Mouse (Mus musculus) spleen, postnatal 4 days (tissue): ENCODE data around the gene Mxd4.

Source experiments
- DNase-seq, 2 experiments: peaks; one replicate each; pipeline ENCODE4 v3.0.0; 2022; ENCODE audit warnings: low spot score in 2 of 2

The Mxd4 gene

DNA sequence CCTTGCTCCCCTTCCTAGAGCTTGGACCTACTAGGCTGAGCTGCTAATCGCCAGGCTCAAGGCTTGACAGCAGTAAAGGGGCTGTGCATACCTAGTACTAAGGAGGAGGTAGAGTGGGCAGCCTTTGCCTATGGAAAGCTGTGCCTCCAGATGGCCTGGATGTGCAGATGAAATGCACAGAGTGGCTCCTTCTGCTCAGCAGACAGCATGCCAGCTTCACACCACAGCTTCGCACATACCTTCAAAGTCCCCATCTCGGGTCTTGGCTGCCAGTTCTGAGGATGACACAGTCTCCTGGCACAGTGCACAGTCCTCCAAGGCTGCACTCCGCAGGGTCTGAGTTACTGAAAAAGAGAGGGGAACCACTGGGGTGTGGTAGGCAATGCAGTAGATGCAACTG is 9.7 kb upstream of the Mxd4 start:
- DNase-seq, result no peak

DNA sequence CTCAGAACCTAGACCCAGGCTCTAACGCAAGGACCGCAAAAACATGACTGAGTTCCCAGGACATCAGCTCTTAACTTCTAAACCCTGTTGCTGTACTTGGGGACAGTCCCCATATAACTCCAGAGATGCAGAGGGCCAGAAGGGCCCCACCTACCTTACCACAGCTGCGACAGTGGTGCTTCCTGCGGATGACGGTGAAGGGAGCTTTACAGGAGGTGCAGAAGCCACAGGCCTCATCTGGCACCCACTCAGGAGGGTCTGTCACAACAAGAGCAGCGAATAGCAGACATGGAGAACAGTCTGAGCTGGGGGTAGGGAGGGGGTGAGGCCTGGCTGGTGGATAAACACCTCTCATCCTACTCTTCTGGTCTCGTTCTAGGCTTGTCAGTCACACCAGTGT is 8.9 kb upstream of the Mxd4 start:
- DNase-seq, result peak in 1 of 2 experiments; percentile 44

DNA sequence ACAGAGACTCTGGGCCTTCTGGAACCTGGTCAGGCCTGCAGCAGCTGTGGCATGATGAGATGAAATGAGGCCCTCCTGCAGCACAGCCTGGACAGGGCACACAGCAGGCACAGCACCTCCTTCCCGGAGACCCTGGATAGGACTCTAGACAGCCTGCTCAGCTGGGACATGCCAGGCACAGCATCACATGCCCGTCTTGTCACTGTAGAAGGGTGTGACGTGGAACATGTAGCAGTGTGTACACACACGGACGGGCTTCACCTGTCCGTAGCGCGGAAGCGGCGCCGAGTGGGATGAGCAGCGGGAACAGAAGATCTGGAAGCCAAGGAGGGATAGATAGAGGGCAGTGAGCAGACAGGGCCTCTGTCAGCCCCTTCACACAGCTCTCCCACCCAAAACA is 8.3 kb upstream of the Mxd4 start:
- no peak for DNase-seq

DNA sequence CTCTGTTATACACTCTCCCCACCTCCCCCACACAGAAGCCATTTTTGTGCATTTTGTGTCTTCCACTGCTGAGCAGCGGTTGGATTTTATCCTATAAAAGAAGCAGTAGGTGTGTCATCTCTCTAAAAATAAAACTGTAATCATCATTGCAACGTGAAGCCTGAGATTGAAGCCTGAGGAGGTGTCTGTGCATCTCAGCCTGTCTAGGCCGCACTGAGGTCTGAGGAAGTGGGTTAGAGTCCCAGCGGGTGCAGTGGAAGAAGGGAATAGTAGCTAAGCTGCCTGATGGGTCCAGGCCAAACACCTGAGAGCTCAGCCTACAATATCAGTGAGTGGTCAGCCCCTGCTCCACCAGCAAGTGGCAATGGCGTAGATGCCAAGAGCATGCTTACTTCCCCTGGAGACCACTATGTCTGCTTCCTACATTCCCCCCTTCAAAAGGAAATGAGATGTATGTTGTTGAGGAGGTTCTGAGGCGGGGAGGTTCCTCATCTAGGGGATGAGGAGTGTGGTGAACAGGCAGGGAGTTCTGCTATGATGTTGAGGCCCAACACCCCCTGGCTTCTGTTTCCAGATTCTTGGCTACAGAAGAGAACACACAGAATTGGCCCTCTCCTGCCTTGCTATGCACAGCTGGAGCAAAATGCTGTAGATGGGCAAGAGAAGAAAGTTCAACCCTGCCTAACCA is 7.6 kb upstream of the Mxd4 start:
- DNase-seq, result no peak

DNA sequence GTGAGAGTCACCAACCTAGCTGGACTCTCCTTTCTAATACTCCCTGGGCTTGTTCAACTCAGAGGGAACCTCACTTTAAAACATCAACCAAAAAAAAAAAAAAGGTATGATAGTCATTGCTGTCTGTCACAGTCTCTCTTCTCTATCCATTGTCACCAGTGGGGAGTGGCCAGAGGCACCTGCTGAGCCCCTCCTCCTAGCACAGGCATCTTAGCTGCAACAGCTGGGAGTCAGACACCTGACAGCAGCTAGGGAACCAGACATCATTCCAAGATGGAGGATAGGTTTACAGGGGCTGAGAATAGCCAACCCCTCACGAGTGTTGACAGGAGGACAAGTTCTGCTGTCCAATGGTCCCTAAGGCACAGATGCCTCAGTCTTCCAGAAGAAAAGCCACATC is 6.9 kb upstream of the Mxd4 start:
- DNase-seq, result no peak

DNA sequence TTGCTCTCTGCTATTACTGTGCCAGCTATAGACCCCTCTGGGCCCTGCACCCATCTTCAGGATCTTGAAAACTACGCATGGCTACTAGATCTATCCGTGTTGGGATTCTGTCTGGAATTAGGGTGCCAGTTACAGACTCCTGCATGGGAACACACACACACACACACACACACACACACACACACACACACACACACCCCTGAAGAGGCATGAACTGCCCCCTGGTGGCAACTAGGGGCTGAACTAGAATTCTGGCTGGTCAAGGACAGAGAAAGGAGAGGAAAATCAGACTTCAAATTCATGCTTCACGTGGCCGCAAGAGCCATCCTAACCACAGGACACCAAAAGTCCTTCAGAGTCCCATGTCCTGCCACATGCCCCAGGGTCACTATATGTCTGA is 4.3 kb upstream of the Mxd4 start:
- DNase-seq, result no peak

DNA sequence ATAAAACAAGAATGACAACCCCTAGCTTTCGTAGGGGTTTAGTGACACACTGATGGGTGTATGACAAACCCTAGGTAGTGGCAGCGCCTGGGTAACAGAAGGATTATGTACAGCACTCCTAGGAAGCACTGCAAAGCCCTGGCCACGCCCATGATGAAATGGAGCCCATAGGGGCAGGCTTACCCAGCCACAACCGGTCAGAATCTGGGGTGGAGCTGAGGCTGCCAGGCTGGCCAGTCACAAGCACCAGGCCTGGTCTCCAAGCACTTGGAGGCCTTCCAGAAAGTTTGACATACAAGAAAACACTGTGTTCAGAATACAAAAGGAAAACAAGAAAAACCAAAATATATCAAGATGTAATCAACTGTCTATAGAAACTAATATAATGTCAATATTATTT is 3.5 kb upstream of the Mxd4 start:
- no peak for DNase-seq

DNA sequence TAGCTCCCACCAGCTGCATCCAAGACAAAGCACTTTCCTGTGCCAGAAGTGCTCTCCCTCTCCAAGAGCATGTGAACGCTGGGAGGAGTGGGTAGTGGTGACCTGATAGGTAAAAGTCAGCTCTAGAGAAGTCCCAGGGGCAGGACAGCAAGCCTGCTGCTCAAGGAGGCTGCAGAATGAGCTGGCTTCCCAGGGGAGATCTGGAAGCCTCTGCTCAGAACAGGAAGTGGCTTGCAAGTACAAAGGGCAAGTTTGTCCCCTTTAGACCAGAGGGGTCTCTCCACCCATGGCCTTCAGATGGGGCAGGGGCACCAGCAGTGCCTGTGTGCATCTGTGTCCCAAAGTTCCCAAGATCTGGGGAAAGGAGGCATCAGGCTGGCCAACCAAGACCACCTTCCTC is 2.0 kb upstream of the Mxd4 start:
- no peak for DNase-seq

DNA sequence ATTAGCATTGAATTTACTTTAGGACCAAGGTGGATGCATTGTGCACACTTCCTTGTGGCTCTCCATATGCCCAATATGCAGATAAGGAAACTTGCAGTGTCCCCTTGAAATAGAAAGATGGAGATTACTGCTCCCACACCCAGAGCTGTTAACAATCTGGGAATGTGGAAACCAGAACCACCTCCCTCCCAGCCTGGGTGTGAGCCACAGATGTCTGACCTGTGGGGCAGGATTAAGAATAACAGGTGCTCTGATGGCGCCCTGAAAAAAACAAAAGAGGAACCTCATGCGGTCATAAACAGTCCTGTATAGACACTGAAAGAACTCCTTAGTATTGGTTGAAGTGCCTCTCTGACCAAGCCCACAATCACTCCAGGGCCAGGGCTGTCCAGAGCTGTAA is 1.3 kb upstream of the Mxd4 start:
- DNase-seq, result no peak

DNA sequence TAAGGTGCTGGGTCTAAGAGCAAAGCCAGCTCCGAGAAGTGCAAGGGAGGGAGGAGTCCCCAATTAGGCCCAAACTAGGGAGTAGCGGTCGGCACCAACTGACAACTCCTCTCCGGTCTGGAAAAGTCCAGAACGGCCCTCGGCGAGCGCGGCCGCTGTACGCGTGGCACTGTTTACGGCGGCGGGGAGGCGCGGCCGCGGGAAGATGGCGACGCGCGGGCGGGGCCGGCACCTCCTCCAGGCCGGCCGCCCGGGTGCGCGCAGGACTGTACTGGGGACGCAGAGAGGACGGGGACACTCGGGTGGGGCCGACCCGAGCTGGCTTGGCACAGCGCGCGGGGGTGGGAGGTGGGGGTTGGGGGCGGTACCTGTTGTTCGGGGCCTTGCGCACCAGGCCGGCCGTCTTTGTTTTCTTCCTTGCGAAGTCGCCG is 544 bp downstream of the Mxd4 start:
- DNase-seq, result peak; percentile 47 to 83

DNA sequence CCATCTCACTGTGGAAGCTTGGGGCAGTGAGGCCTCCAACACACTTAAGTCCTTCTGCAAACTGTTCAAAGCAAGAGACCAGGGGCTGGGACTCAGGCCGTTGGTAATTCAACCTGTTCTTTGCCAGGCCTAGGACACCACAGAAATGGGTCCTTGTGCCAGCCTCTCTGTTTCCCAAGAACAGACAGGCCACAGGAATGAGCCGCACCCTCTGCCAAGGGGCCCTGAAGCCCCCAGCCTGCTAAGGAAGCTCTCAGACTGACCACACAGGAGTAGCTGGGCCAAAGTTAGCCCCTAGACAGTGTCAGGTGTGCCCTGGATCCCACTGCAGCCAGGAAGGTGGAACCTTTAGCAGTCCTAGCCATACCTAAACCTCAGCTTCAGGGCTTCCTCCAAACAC is 1.1 kb downstream of the Mxd4 start:
- DNase-seq, result peak in 1 of 2 experiments; percentile 62

DNA sequence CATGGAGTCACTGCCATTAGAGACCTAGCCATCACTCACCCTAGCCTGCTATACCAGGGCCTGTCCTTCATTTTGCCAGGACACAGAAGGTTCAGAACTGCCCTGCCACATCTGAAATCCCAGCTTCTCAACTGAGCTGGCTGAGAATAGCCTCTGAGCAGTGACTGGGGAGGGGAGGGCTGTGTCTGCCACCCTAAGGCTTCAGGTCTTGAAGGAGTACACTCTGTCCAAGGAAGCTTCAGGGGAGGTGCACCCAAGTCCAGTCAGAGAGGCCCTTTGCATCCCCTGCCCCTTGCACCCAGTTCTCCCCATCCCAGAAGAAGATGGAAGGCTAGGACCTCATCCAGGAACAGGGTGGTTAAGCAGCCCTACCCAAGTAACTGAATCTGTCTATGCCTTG is 1.7 kb downstream of the Mxd4 start:
- DNase-seq, result peak in 1 of 2 experiments; percentile 57

DNA sequence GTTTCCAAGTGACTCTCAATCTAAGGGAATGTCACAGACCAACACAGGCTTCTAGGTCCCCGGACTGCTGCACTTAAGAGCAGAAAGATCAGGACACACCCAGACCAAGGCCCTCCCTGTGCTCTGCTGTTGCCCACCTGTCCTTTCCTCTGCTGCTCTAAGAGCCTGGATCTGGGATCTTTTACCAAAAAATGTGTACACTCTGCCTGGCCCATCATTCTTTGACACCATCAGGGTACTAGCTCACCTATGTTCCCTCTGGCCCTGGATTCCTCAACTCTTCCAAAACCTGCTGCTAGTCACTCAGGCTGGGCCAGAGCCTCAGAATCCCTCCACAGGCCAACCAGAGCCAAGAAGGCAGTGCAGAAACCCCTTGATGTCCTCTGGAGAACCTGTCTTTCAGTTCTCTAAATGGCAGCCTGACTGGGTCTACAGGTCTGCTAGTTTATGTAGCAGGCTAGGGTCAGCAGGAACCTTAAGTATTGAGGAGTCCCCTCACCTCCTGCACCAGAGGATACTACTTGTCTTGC is 2.4 kb downstream of the Mxd4 start:
- DNase-seq, result peak in 1 of 2 experiments; percentile 57

DNA sequence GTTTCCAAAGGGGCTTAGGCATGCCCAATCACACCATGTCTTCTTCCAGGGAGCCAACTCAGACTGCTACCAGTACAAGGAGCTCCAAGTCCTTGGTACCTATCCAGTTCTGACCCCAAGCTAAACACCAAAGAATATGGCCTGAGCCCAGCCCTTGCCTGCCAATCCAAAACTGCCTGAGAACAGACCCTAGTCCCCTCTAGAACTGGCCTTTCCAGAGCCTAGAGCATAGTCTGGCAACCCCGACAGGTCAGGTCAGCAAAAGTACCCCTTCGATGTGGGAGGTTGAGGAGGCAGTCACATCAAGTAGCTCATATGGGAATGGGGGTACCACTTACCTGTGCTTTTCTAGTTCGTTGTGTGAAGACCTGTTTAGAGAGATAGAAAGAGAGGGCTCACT is 3.5 kb downstream of the Mxd4 start:
- peak; percentile 8 to 54 for DNase-seq

DNA sequence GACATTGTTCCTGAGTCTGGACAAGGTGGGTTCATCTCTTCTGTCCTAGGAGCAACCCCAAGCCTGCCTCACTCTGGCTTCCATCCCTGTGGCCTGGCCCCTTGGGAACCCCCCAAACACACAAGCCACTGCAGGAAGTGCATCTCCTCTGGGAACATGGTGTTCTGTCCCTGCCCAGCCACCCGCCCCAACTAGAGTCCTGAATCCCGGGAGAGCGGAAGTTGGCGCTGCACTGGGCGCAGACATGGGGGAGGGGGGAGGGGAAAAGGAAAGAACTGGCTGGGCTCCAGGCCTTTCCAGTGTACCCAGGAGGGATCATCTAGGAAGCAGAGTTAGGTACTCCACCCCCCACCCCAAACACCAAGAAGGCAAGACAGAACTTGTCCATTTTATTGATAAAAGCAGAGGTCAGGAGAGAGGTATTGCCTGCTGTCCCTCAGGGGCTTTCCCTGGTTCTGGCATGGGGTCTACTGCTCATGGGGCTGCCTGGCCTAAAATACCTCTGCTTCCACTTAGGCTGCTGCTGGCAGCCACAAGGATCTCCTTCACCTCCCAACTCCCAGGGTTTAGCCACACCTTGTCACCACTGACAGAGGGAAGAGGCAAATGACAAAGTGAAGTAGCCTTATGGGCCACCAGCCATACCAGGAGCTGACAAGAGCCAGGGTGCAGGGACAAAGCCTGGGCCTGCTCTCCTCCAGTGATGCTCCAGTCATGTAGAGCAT is 4.2 kb downstream of the Mxd4 start:
- DNase-seq, result peak; percentile 13 to 60

DNA sequence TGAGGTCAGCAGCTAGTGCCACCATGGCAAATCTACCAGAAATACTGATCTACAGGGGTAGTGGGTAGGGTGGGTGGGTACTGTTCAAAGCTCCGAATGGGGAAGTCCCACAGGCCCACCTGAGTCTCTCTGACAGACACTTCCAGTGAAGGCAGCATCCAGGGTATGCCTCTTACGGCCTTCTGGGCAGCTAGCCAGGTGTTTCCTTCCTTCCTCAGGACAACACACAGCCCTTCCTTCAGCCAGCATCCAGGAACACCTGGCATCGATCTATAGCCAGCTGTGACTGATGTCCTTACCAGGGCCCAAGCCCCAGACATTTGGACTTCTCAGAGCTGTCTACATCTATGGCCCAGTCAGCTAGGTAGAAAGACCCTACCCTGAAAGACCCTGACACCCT is 5.0 kb downstream of the Mxd4 start:
- DNase-seq, result peak; percentile 11 to 51

DNA sequence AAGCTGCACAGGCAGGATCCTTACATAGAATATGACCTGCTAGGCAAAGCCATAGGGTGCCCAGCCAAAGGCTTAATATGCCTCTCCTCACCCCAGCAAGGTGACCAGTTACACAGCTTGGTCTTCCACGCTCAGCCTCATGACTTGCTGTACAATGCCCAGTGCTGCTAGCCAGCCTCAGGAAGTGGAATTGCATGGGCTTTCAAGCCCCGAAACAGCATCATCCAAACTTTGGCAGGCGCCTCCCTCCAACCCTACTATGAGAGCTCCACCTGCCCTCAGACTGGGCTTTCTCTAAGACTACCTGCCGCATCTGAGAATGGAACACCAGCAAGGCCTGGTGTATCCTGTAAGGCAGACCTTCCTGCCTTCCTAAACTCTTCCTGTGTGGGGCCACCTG is 9.7 kb downstream of the Mxd4 start:
- DNase-seq, result peak in 1 of 2 experiments; percentile 54

DNA sequence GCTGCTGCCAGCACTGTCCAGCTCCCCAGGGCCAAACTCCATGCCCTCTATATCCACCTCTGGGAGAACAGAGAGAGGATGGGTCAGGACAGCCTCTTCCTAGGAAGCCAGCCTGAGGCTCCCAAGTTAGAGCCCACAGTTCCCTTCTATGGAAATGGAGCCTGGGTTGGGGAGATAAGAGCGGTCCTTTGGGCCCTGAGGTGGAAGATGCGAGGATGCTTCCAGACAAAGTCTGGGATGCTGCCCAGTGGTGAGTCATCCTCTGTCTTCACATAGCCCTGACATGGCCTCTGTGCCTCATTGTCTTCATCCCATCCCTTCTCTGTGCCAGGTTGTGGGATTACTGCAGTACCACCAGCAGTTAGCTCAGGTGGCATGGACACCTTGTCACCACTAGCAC is 10.4 kb downstream of the Mxd4 start:
- DNase-seq, result peak in 1 of 2 experiments; percentile 49

DNA sequence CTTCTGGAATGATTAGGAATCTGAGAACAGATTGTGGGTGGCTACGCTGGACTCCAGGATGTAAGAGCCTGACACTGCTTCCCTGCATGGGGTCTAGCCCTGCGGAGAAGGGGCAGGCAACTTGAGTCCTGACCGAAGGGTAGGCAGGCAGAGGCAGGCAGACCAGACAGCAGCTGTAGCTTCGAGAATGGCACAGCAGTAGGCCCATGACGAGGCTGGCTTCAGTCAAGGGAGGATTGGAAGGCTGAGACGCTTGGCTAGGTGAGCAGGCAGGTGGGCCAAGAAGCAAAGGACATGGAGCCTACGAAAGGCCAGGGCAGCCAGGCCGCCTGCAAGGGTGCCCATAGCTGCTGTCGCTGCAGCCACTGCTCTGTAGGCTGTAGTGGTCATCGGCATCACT is 10.8 kb downstream of the Mxd4 start:
- peak in 1 of 2 experiments; percentile 55 for DNase-seq

DNA sequence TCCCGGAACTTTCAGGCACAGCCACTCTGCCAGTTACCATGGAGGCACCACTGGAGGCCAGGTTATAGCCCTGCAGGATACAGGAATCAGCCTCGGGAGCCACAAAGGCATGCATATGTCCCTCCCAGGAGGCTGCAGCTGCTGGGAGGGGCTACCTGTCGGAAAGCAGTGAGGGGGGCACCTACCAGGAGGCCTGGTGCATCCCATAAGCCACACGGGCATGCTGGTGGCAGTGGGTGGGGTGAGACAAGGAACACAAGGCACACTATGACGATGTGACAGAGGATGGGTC is 12.2 kb downstream of the Mxd4 start:
- peak in 1 of 2 experiments; percentile 54 for DNase-seq

DNA sequence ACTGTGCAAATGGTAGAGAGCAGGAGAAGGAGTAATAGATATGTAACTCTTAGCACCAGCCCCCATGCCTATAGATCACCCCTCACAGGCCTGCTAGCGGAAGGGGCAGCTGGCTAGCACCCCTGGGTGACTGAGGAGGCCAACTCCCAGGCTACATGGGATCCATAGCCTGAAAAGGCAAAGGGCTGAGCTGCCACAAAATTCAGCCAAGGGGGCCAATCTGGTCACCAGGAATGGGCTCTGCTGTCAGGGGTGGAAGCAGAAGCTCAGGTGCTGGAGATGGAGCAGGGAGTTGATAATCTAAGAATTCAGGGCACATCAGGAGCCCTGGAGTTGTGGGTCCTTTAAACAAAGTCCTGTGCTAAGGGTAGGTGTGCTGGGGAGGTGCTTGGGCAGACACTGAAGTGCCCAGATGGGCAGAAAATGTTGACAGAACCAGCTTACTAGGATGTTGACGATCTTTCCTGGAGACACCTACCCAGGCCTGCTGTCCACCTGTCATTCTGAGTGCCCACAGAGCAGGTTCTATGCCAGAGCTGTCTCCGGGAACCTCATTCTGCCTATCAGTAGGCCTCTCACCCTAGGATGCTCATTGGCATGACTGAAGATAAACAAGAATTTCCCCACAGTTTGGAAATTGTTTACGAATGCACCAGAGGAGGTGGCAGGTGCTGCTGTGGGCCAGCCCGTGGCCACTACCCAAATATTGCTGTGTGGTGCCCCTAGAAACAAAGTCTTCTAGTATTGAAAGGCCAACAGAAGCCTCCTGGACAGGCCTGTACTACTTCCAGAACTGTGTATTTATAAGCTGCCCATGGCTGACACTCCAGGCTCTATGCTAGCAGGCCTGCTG is 12.7 kb downstream of the Mxd4 start:
- peak in 1 of 2 experiments; percentile 53 for DNase-seq

DNA sequence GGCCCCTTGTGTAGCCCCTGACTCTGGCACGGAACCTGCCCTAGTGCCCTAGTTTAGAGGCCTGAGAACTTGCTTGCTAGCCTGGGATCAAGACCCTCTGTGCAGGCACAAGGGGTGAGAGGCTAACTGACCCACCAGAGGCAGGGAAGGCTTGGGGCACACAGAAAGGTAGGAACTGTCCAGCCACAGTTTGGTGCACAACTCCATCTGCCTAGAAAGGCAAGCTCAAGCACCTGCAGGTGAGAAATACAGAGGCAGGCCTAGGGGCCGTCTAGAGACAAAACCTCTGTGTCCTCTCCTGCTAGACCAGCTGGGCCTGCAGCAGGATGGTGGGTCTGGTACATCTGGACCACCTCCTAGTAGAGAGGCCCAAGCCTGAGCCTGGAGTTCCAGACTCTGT is 13.5 kb downstream of the Mxd4 start:
- peak in 1 of 2 experiments; percentile 57 for DNase-seq
